Mouse (Mus musculus): ENCODE measurements around the gene Gm10436.

Gene Gm10436

GRCm38 (mm10) chr12:88182008-88182407 is at the start of gene Gm10436:
Gene Gm10436 (minus strand): TSS chr12:88182108.
- WGBS = 63% methylated on average over 1 of the region's 1 CpGs

DNA sequence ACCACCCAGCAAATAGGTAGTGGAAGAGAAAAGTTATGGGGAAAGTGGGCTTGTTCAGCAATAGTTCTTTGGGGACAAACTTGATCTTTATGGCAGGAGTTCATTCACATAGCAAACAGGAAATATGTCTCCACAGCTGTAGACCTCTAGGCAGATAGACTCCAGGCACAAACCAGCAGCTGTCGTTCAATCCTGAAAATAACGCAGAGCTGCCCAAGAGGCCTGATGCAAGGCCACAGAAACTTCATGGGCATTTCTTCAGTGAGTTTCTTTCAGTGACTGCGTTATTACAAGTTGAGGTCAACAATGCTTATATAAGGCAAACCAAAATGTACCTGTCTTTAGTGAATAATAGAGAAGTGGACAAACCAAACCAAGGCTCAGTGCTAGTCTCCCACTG is 37.5 kb upstream of the Gm10436 start:
- WGBS = 90% methylated on average over 3 of the region's 3 CpGs

DNA sequence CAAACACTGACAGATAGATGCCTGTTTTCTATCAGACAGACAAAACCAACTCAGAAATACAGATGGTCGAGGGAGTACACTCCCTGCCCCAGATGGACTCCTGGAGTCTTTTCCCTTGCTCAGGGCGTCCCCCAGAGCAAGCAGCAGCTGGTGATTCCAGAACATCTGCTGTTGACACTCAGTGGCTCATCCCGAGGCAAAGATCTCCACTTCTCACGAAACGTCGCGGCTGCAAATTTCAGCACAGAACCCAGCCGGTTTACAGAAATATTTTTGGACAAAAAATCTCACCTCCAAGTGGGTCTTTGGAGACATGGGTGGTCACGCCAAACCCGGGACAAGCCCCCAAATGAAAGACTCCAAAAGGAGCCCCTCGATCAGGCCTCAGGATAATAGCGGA is 32.7 kb upstream of the Gm10436 start:
- WGBS = 80% methylated on average over 12 of the region's 12 CpGs

DNA sequence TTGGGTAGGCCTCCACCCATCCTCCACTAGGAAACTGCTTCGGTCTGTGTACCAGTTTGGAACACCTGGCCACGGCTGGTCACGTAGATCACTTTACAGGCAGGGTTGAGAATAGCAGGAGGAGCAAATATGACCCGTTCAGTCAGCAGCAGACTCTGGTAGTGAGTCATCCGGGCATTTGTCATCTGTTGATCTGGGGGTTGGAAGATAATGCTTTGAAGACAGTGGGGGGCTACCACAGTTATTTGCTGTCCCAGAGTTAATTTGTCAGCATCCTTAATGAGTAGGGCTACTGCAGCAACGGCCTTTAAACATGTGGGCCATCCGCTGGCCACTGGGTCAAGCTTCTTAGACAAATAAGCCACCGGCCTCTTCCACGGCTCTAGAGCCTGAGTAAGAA is 29.6 kb upstream of the Gm10436 start:
- 85% methylated on average over 9 of the region's 9 CpGs for WGBS

- WGBS = 91% methylated on average over 2 of the region's 2 CpGs
Measured at GRCm38 (mm10) chr12:88202856-88203255, 20.9 kb upstream of the Gm10436 start.
